Mouse (Mus musculus) kidney, postnatal 25 days (tissue): ENCODE results near the gene Ugt1a8.

Experiments
- DNase-seq, 2 experiments: peaks; one replicate each; pipeline ENCODE4 v3.0.0; 2021; ENCODE audit warnings: mixed read lengths in 2 of 2

Ugt1a8 gene

GRCm38 (mm10) chr1:88195687-88196086 lies 108.1 kb downstream of the Ugt1a8 start:
- peak; percentile 80 to 84 for DNase-seq

GRCm38 (mm10) chr1:88197443-88197842 lies 109.8 kb downstream of the Ugt1a8 start:
- DNase-seq, result no peak

- DNase-seq, result peak in 1 of 2 experiments; percentile 48
Observed at GRCm38 (mm10) chr1:88199996-88200395, 112.4 kb downstream of the Ugt1a8 start.

- peak; percentile 48 to 88 for DNase-seq
Observed at GRCm38 (mm10) chr1:88200456-88200855, 112.8 kb downstream of the Ugt1a8 start, which contains the start of gene Ugt1a2. Gene Ugt1a2, plus strand, starts transcription at chr1:88200601.

- DNase-seq, result peak; percentile 75 to 90
Observed at GRCm38 (mm10) chr1:88205294-88205922, 117.8 kb downstream of the Ugt1a8 start, which contains the start of gene Dnajb3. Gene Dnajb3, minus strand, starts transcription at chr1:88205782.

GRCm38 (mm10) chr1:88206843-88207479 lies 119.3 kb downstream of the Ugt1a8 start:
- DNase-seq, result no peak

GRCm38 (mm10) chr1:88211812-88212211 lies 124.2 kb downstream of the Ugt1a8 start, which contains the start of gene Ugt1a1:
Gene Ugt1a1, plus strand, starts transcription at chr1:88211959.
- DNase-seq, result peak; percentile 43 to 64

GRCm38 (mm10) chr1:88212341-88213045 lies 124.9 kb downstream of the Ugt1a8 start:
- peak; percentile 24 to 39 for DNase-seq

- DNase-seq, result no peak
Observed at GRCm38 (mm10) chr1:88213061-88213460, 125.4 kb downstream of the Ugt1a8 start.

GRCm38 (mm10) chr1:88213766-88214461 lies 126.3 kb downstream of the Ugt1a8 start:
- peak; percentile 13 to 47 for DNase-seq

- DNase-seq, result no peak
Observed at GRCm38 (mm10) chr1:88214462-88214952, 126.9 kb downstream of the Ugt1a8 start.

- DNase-seq, result peak; percentile 3 to 33
Observed at GRCm38 (mm10) chr1:88215466-88216380, 128.1 kb downstream of the Ugt1a8 start.

- DNase-seq, result peak in 1 of 2 experiments; percentile 38
Observed at GRCm38 (mm10) chr1:88216551-88216950, 128.9 kb downstream of the Ugt1a8 start.

- DNase-seq, result peak; percentile 19 to 39
Observed at GRCm38 (mm10) chr1:88217144-88217543, 129.5 kb downstream of the Ugt1a8 start.

- DNase-seq, result peak in 1 of 2 experiments; percentile 36
Observed at GRCm38 (mm10) chr1:88217576-88217975, 130.0 kb downstream of the Ugt1a8 start.

GRCm38 (mm10) chr1:88218051-88218450 lies 130.4 kb downstream of the Ugt1a8 start:
- peak; percentile 22 to 50 for DNase-seq

- DNase-seq, result no peak
Observed at GRCm38 (mm10) chr1:88218591-88218990, 131.0 kb downstream of the Ugt1a8 start.

- DNase-seq, result peak in 1 of 2 experiments; percentile 34
Observed at GRCm38 (mm10) chr1:88219054-88219453, 131.4 kb downstream of the Ugt1a8 start.

- peak in 1 of 2 experiments; percentile 33 for DNase-seq
Observed at GRCm38 (mm10) chr1:88220336-88220735, 132.7 kb downstream of the Ugt1a8 start.

GRCm38 (mm10) chr1:88222216-88222615 lies 134.6 kb downstream of the Ugt1a8 start:
- no peak for DNase-seq

GRCm38 (mm10) chr1:88223011-88223515 lies 135.4 kb downstream of the Ugt1a8 start:
- DNase-seq, result peak in 1 of 2 experiments; percentile 37
